Mouse (Mus musculus) forebrain, embryonic 10.5 days (tissue): Measurements from ENCODE around the gene Atg4a-ps. TPM values are rescaled to one million over a fixed set of nuclear protein-coding genes. Genes with fewer than 3 reads are reported as not detected.

Source experiments
- DNase-seq: peaks from one replicate; pipeline ENCODE4 v3.0.0-alpha.2; 2017; ENCODE audit warnings: low spot score; ENCODE audit errors: extremely low spot score
- H3K27ac ChIP-seq: fragments of 300-500 bp; sonication (generic); 2 replicates; pipeline ENCODE4 v1.5.1; 2016; ENCODE audit warnings: mild to moderate bottlenecking
- H3K27me3 ChIP-seq: fragments of 300-500 bp; sonication (generic); 2 replicates; pipeline ENCODE4 v1.6.1; 2016; ENCODE audit warnings: mild to moderate bottlenecking; ENCODE audit not compliant: poor library complexity, severe bottlenecking
- H3K36me3 ChIP-seq: fragments of 300-500 bp; sonication (generic); replicated peaks from 2 replicates; pipeline ENCODE4 v1.6.1; 2016; ENCODE audit warnings: mild to moderate bottlenecking, moderate library complexity
- H3K4me1 ChIP-seq: fragments of 300-500 bp; sonication (generic); 2 replicates; pipeline ENCODE4 v1.6.1; 2016
- H3K4me3 ChIP-seq: fragments of 300-500 bp; sonication (generic); 2 replicates; pipeline ENCODE4 v1.5.1; 2016; ENCODE audit warnings: mild to moderate bottlenecking, moderate library complexity
- H3K9me3 ChIP-seq: fragments of 300-500 bp; sonication (generic); 2 replicates; pipeline ENCODE4 v1.6.1; 2016; ENCODE audit warnings: mild to moderate bottlenecking, moderate library complexity
- WGBS: fragments of 180-500 bp; shearing (Covaris S2); methylation state at CpG from one replicate; pipeline ENCODE4 v1.1.7; 2016; 5-methylcytosine and 5-hydroxymethylcytosine counted together
- polyA plus RNA-seq: library from polyadenylated mRNA; unstranded; fragments of >200 nt; fragmentation: Nextera tagmentation; extraction: Ambion mirVana; gene quantifications from 2 replicates; pipeline ENCODE4 v1.2.1, GENCODE M21; 2016

The Atg4a-ps gene
- polyA plus RNA-seq, 1 experiment from 2014 or later, result 0.20 TPM

DNA sequence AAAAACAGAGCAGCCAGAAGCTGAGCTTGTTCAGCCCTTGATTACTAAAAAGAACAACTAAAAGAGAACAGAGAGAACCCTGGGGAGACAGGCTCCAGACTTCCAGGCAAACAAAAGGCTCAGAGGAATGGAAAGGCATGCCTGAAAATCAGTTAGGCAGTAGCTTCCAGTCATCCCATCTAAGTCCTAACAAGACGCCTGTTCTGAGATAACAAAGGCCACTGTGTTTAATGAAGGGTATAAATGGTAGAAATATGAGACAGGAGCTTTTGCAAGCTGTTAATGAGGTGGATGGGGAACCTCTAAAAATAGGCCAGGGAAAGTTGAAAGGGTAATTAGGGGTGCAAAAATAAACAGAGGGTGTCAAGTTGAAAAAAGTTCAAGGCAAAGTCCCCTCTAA is 4.5 kb upstream of the Atg4a-ps start:
- peaks cover 4% of the 10 kb centered on the region; the same call in 1 of the 2 replicates for H3K27me3 ChIP-seq
- DNase-seq, result no peak
- no peaks in the 10 kb centered on the region for H3K36me3 ChIP-seq
- 22% methylated on average over 1 of the region's 1 CpGs for WGBS
- no peak overlapping the region for H3K4me3 ChIP-seq
- H3K27ac ChIP-seq, result no peak overlapping the region
- H3K4me1 ChIP-seq, result peaks cover 13% of the 10 kb centered on the region
- peaks cover 5% of the 10 kb centered on the region; the same call in 1 of the 2 replicates for H3K9me3 ChIP-seq

DNA sequence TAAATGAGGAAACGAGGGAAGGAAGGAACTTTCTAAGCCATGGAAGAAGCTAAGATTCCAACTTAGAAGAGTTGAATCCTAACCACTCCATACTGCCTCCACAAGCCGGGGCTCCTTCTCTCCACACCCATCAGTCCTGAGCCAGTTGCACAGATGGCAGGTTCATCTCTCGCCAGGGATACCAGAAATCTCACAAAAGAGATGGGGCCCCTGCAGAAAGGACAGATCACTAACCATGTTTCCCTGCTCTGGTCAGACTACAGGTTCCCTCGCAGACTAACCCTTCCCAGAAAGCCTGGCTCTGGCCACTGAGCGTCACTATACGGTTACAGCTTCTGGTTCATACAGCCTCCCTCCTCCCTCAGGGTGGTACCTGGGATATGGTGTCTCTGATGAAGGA is 3.8 kb upstream of the Atg4a-ps start:
- Histone ChIP-seq H3K27me3 (peaks cover 4% of the 10 kb centered on the region; the same call in 1 of the 2 replicates), H3K9me3 (peaks cover 5% of the 10 kb centered on the region; the same call in 1 of the 2 replicates), H3K36me3 (no peaks in the 10 kb centered on the region), H3K4me3 (no peak overlapping the region), H3K4me1 (peaks cover 13% of the 10 kb centered on the region), H3K27ac (no peak overlapping the region)
- no peak for DNase-seq
- 68% methylated on average over 6 of the region's 6 CpGs for WGBS

DNA sequence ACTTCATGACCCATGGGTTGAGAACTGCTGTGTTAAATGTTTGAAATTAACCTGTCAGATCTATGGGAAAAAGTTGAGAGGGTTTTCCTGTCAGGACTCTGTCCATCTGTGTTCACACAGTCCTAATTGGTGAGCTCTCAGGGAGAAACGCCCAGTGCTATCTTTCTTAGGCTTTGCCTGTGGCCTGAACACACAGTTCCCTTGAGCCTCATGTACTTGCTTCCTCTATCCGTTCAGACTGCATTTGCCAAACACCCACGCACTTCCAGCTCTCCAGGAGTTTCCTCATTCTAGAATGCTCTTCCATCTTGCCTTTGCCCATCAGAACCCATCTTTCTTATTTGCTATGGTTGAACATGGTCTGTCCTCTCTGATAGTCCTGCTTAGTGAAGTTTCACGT is 2.6 kb upstream of the Atg4a-ps start:
- H3K4me3 ChIP-seq, result no peak overlapping the region
- peaks cover 5% of the 10 kb centered on the region; the same call in 1 of the 2 replicates for H3K9me3 ChIP-seq
- 89% methylated on average over 4 of the region's 4 CpGs for WGBS
- H3K27ac ChIP-seq, result no peak overlapping the region
- no peak for DNase-seq
- H3K4me1 ChIP-seq, result peaks cover 13% of the 10 kb centered on the region
- no peaks in the 10 kb centered on the region for H3K36me3 ChIP-seq
- H3K27me3 ChIP-seq, result peaks cover 4% of the 10 kb centered on the region; the same call in 1 of the 2 replicates

DNA sequence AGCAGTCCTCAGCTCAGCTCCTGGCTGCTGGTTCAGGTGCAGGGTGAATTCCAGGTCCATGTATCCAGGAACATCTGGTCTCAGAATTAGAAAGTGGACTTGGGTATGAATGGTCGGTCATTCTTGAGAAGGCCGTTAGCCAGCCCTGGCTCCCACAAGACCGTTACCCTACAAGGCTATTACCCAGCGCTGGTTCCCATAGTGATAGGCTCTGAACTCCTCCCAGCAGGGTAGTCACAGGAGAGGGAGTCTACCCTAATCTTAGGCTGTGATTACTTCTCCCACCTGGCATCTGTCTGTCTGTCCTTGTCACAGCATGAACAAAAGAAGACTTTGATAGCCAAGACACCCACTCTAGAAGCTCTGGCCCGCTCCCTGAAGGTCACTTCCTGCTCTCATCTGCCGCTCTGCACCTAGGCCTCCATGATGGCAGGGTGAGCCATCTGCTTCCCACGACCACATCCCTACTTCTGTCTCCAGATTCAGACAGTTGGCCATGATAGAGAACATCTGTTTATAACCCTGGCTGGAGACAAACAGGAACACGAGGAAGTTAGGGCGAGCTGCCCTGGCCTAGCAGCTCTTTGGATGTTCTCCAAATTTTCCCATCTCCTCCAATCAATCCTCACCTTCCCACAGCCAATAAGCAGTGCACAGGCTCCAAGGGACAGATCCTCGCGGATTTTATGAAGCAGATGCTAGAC is 1.4 kb upstream of the Atg4a-ps start:
- Histone ChIP-seq H3K4me1 (peaks cover 12% of the 10 kb centered on the region), H3K27ac (no peak overlapping the region), H3K4me3 (no peak overlapping the region), H3K9me3 (peaks cover 5% of the 10 kb centered on the region; the same call in 1 of the 2 replicates), H3K36me3 (no peaks in the 10 kb centered on the region), H3K27me3 (0 out of 2 replicates have a peak, but pooled peaks cover 4% of the 10 kb centered on the region)
- DNase-seq, result no peak
- WGBS, result 88% methylated on average over 11 of the region's 11 CpGs

DNA sequence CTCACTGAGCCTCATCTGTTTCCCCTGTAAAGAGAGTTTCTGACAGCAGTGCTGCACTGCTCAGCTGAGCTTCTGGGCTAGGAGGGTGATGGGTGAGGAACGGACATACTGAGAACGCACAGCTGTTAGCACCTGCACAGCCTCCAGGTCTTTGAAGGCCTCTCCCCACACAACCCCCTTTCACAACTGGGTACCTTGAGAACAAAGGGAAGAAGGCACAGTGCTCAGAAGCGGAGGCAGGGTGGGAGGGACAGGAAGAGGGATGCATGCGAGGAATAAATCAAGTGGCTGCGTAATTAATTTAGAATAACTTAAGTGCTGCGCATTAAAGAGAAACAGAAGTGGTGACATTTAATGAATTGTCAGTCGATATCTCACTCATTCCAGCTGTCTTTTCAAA is 4.6 kb downstream of the Atg4a-ps start:
- no peaks in the 10 kb centered on the region for H3K9me3 ChIP-seq
- H3K4me3 ChIP-seq, result no peak overlapping the region
- peaks cover 25% of the 10 kb centered on the region for H3K4me1 ChIP-seq
- no peak for DNase-seq
- 0 out of 2 replicates have a peak, but pooled peaks cover 5% of the 10 kb centered on the region for H3K27me3 ChIP-seq
- WGBS, result 70% methylated on average over 7 of the region's 7 CpGs
- H3K27ac ChIP-seq, result no peak overlapping the region
- no peaks in the 10 kb centered on the region for H3K36me3 ChIP-seq

DNA sequence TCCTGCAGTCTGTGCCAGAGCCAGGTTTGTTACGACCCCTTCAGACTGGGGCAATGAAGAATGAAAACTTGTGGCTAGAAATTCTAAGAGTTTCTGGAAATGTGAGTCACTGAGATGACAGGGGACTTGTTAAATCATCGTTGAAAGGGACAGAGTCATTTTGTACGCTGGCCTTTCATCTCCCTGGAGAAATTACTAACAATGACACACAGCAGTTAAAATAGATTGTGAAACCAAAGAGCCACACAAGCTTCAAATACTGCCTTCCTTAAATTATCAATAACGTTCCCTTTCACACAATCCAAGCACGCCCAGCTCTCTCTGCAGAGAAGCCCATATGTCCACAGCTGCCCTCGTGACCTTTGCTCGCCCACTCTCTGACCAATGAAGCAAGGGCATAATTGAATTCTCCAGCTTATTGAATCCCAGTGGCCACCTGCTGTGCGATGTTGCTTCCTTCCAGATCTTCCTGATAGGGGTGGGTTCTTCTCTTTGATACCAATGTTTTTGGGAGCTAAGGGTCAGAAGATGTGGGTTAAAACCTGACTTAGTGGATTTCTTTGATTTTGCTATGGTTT is 5.6 kb downstream of the Atg4a-ps start:
- H3K27ac ChIP-seq, result 0 out of 2 replicates have a peak overlapping the region, but pooled peaks have one; percentile 30
- H3K4me1 ChIP-seq, result peaks cover 27% of the 10 kb centered on the region
- H3K4me3 ChIP-seq, result no peak overlapping the region
- no peaks in the 10 kb centered on the region for H3K36me3 ChIP-seq
- H3K9me3 ChIP-seq, result no peaks in the 10 kb centered on the region
- 0 out of 2 replicates have a peak, but pooled peaks cover 5% of the 10 kb centered on the region for H3K27me3 ChIP-seq
- WGBS, result 29% methylated on average over 8 of the region's 8 CpGs
- no peak for DNase-seq

DNA sequence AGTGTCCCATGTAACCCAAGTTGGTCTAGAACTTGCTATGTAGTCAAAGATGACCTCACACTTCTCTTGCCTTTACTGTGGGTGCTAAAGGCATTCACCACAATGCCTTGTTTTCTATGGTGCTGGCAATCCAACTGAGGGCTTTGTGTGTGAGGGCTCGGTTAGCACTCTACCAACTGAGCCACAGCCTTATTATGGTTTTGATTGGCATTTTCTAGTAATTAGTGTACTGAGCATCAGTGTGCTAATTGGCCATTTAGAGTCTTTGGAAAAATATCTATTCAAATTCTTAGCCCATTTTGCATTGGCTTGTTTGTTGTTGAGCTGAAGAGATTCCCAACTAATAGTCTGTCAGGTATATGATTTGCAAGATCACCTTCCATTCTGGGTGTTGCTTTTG is 8.2 kb downstream of the Atg4a-ps start:
- no peak overlapping the region for H3K4me3 ChIP-seq
- 72% methylated on average over 1 of the region's 1 CpGs for WGBS
- DNase-seq, result no peak
- peaks cover 27% of the 10 kb centered on the region for H3K4me1 ChIP-seq
- H3K27ac ChIP-seq, result no peak overlapping the region
- H3K9me3 ChIP-seq, result no peaks in the 10 kb centered on the region
- 0 out of 2 replicates have a peak, but pooled peaks cover 5% of the 10 kb centered on the region for H3K27me3 ChIP-seq
- no peaks in the 10 kb centered on the region for H3K36me3 ChIP-seq

DNA sequence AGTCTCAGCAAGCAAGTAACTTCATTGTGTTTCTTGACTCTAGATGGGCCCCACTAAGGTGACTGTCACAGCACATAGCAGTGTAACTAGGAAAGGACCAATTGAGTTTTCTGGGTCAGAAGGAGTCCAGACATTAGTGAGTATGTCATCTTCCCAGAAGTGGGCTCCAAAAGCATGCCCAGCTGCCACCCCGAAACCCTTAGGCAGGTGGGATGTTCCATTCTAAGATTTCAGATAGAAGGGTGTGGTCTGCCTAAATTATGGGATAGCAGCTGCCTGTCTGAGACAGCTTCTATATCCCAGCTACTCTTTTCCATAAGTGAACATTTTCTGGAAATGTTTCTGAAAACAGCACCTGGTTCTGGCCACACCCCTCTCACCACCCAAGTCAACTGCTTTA is 11.6 kb downstream of the Atg4a-ps start:
- DNase-seq, result no peak
- H3K27me3 ChIP-seq, result no peaks in the 10 kb centered on the region
- no peak overlapping the region for H3K4me3 ChIP-seq
- no peak overlapping the region for H3K27ac ChIP-seq
- WGBS, result 96% methylated on average over 1 of the region's 1 CpGs
- no peaks in the 10 kb centered on the region for H3K9me3 ChIP-seq
- H3K36me3 ChIP-seq, result no peaks in the 10 kb centered on the region
- H3K4me1 ChIP-seq, result peaks cover 10% of the 10 kb centered on the region; the same call in 1 of the 2 replicates

DNA sequence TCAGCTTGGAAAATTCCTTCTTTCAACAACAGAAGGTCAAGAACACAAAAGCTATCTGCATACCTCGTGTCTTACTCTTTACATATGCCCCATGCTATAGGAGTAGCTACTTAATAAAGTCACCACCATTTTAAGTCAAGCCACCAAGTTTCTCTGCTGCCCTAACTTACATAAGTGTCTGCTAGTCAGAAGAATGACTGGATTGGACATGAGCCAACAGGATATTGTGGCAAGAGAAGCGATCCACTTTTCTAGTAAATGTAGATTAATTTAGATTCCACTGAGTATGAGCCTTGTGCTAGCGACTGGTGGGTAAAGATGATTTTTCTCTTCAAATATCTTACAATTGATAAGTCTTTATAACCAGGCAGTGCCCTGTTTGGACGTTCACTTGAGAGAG is 12.0 kb downstream of the Atg4a-ps start:
- H3K27ac ChIP-seq, result no peak overlapping the region
- H3K4me3 ChIP-seq, result no peak overlapping the region
- H3K36me3 ChIP-seq, result no peaks in the 10 kb centered on the region
- H3K27me3 ChIP-seq, result no peaks in the 10 kb centered on the region
- 87% methylated on average over 4 of the region's 4 CpGs for WGBS
- DNase-seq, result no peak
- peaks cover 10% of the 10 kb centered on the region; the same call in 1 of the 2 replicates for H3K4me1 ChIP-seq
- H3K9me3 ChIP-seq, result no peaks in the 10 kb centered on the region

DNA sequence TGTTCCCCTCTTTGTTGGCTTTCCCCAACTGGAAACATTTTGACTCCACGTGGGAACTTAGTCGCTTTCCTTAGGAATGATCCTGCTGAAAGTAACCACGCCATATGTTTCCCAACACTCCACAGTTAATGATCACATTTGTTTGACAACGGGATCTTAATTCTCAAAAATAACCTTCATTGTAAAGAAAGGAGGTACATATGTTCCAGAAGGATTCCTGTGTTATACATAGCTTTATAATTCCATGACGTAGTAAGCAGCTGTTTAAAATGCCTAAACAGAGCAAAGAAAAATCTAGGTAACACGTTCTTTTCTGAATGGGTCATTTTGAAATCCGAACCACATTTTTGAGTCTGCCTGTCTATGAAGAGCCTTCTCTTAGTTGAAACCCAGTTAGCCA is 12.7 kb downstream of the Atg4a-ps start:
- no peaks in the 10 kb centered on the region for H3K36me3 ChIP-seq
- H3K27ac ChIP-seq, result no peak overlapping the region
- H3K4me3 ChIP-seq, result no peak overlapping the region
- DNase-seq, result no peak
- H3K27me3 ChIP-seq, result no peaks in the 10 kb centered on the region
- 91% methylated on average over 7 of the region's 7 CpGs for WGBS
- H3K4me1 ChIP-seq, result peaks cover 10% of the 10 kb centered on the region; the same call in 1 of the 2 replicates
- H3K9me3 ChIP-seq, result no peaks in the 10 kb centered on the region

DNA sequence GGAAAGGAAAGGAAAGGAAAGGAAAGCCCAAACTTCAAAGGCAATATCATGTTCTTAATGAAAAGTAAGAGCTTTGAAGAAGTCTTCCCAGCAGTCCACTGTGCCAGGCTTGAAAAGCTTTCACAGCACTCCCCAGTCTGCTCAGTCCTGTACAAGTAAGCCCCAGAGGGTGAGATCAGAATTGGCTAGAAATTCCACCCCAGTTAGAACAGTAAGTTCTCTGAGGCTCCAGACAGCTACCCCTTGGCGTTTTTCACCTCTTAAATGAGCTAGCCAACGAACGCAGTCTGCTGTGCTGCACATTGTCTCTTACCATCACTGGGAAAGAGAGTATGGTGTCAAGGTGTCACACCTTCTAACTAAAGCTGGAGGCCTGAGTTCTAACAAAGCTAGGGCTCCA is 18.2 kb downstream of the Atg4a-ps start:
- peaks cover 7% of the 10 kb centered on the region; the same call in 1 of the 2 replicates for H3K4me1 ChIP-seq
- no peaks in the 10 kb centered on the region; the same call in 1 of the 2 replicates for H3K9me3 ChIP-seq
- H3K27ac ChIP-seq, result no peak overlapping the region
- WGBS, result 89% methylated on average over 3 of the region's 3 CpGs
- no peaks in the 10 kb centered on the region for H3K36me3 ChIP-seq
- no peak overlapping the region for H3K4me3 ChIP-seq
- H3K27me3 ChIP-seq, result no peaks in the 10 kb centered on the region
- no peak for DNase-seq

DNA sequence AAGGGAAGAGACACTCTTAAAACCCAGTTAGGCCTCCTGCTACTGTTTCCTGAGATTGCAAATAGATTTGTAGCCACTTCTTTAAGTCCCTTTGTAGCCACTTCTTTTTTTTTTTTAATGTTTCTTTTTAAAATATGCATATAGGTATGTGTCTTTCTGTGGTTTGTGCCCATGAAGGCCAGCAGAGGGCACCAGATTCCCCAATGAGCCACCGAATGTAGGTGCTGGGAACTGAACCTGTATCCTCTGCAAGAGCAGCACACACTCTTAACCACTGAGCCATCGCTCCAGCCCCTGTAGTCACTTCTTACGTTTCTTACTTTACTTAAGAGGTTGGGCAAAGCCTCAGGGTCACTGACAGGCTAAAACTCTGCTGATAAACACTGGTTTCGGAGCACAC is 19.4 kb downstream of the Atg4a-ps start:
- WGBS, result 93% methylated on average over 4 of the region's 4 CpGs
- Histone ChIP-seq H3K4me1 (peaks cover 7% of the 10 kb centered on the region; the same call in 1 of the 2 replicates), H3K9me3 (no peaks in the 10 kb centered on the region; the same call in 1 of the 2 replicates), H3K27me3 (no peaks in the 10 kb centered on the region), H3K27ac (no peak overlapping the region), H3K4me3 (no peak overlapping the region), H3K36me3 (no peaks in the 10 kb centered on the region)
- DNase-seq, result no peak

DNA sequence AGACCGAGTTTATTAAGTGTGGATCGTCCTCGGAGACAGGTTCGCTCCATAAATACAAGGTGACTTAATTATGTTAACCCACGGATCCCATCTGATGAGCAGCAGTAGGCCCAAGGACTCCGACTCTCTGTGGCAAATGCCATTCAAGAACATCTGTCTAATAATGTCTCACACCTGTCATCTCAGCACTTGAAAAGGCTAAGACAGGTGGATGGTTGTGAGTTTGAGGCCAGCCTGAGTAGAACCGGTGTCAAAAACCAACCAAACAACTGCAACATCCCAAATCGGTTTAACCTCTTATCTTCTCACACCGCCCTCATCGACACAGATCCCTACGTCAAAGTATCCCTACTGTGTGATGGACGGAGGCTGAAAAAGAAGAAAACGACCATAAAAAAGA is 20.7 kb downstream of the Atg4a-ps start:
- no peak for DNase-seq
- H3K9me3 ChIP-seq, result no peaks in the 10 kb centered on the region; the same call in 1 of the 2 replicates
- WGBS, result 90% methylated on average over 13 of the region's 13 CpGs

More for the DNA sequence above, 20.7 kb downstream of the Atg4a-ps start:
- Histone ChIP-seq H3K36me3 (no peaks in the 10 kb centered on the region), H3K4me3 (no peak overlapping the region), H3K27me3 (no peaks in the 10 kb centered on the region), H3K4me1 (peaks cover 3% of the 10 kb centered on the region; the same call in 1 of the 2 replicates), H3K27ac (no peak overlapping the region)
